Mouse (Mus musculus) lung, postnatal 0 days (tissue): Measurements from ENCODE around the gene Orai3.
A peak's percentile ranks its signal among the peaks of the same experiment; 100 is the strongest.

ENCODE experiments used
- CTCF ChIP-seq: IDR thresholded peaks from 2 replicates; pipeline ENCODE4 v1.5.1; 2016; ENCODE audit warnings: antibody characterized with exemption, mild to moderate bottlenecking
- EP300 ChIP-seq: IDR thresholded peaks from 2 replicates; pipeline ENCODE4 v1.6.1; 2016; ENCODE audit warnings: antibody characterized with exemption, mild to moderate bottlenecking, control low read depth

DNA sequence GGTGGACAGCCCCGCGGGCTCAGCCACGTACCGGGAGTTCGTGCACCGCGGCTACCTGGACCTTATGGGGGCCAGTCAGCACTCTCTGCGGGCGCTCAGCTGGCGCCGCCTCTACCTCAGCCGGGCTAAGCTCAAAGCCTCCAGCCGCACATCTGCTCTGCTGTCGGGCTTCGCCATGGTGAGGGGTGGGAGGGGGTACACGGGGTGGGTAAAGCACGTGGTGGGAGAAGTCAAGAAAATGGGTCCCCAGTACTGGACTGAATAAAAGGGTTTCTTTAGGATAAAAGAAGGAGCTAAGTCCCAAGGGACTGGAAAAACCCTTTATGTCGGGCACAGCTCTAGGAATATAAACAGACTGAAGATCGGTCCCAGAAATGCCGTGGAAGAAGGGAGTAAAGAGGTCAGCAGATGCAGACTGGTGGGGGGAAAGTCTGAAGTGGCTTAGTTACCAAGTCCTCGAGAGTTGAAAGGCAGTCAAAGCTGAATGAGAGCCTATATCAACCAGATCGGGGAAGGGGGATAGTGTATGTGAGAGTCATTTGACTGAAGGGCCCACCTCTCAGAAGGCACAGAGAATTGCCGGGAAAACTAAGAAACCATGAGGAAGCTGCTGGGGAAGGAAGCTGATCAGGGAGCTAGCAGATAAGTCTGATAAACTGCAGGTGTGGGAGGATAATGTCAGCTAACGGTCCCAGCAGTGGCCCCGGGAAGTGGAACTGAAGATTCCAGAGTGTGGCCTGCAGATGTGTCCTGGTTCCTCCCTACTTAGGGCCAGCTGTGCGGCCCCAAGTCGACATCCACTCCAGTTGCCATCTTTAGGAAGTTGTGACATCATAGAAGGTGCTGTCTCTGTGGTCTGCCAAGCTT is 657 bp downstream of the Orai3 start:
- TF ChIP-seq CTCF (no peak), EP300 (0 out of 2 replicates have a peak, but pooled peaks have one; percentile 2)
